ENCODE assay signal across 27 mouse cellular contexts in the genomic region with DNA sequence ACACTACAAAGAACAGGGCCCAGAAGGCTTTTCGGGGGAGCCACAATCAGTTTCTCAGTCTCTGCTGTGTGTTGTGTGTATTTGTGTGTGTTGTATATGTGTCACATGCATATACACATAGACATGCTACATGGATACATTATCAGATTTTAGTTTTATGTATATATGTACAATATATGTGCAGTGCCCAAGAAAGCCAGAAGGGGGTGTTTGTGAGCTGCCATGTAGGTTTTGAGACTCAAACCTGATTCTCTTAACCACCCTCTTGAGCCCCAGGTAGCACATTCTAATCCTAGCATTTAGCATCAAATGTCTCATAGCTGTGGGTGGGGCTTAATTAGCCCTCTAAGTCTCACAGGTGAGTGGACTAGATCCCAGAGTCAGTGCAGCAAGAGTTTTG. TPM values are rescaled to one million over a fixed set of nuclear protein-coding genes. Genes with fewer than 3 reads are reported as not detected.
A peak's percentile ranks its signal among the peaks of the same experiment; 100 is the strongest.
DNase-seq lines count a peak whose midpoint lies in the region; ATAC-seq and TF ChIP-seq lines count a peak whose summit lies in the region.
"Had no signal": no experiment of that assay in that cellular context is flagged by ENCODE, and none has a peak within 500 bp of the region (broad histone marks: within the 10 kb centered on the region; RNA-seq: fewer than 3 reads in every experiment).

No protein-coding gene starts in this region.

- DNase-seq in kidney, postnatal 0 days (ENCODE audit: low spot score), result no peak
- DNase-seq in kidney, adult 8-10 months, result no peak
- peak; percentile 28 for DNase-seq in midbrain, embryonic 11.5 days (ENCODE audit: low spot score, missing footprints)
- DNase-seq in MEL (ENCODE audit: low read depth, low spot score), result peak; percentile 32
- DNase-seq in stomach, postnatal 0 days (ENCODE audit: low spot score), result no peak
- DNase-seq in left cerebral cortex, adult 18-20 months (ENCODE audit: low spot score in 2 of 2), result no peak
- DNase-seq: adrenal gland, adult 8-10 months; cerebellum, adult 2 months; cerebellum, postnatal 25 days; embryo, embryonic 11 days; kidney, adult 2 months; kidney, postnatal 14 days; layer of hippocampus, postnatal 36 days; left cerebral cortex, postnatal 4 days; lung, adult 18-20 months; lung, postnatal 4 days; thymus, adult 2 months; thymus, postnatal 4 days had no signal

- no peak overlapping the region for H3K4me3 ChIP-seq in kidney, postnatal 0 days (replicated peaks; ENCODE audit: low read depth, low read length)
- H3K4me3 ChIP-seq in midbrain, embryonic 11.5 days (ENCODE audit: low read depth, low read length), result no peak overlapping the region
- H3K4me3 ChIP-seq in midbrain, embryonic 16.5 days (ENCODE audit: low read depth, low read length), result no peak overlapping the region
- no peak overlapping the region for H3K4me3 ChIP-seq in MEL (ENCODE audit: control insufficient read depth in 1 of 2, insufficient read depth in 1 of 2, low read depth in 2 of 2, low read length in 2 of 2)
- no peak overlapping the region for H3K4me3 ChIP-seq in stomach, postnatal 0 days (ENCODE audit: low read depth, low read length)
- H3K4me3 ChIP-seq: embryonic facial prominence, embryonic 13.5 days; erythroblast, embryonic 14.5 days; forebrain, embryonic 12.5 days; limb, embryonic 15.5 days had no signal

- no peak for ATAC-seq in kidney, postnatal 0 days (replicated peaks; ENCODE audit: low FRiP score, low read depth)
- ATAC-seq in midbrain, embryonic 11.5 days (ENCODE audit: low FRiP score), result no peak
- no peak for ATAC-seq in midbrain, embryonic 16.5 days
- ATAC-seq in stomach, postnatal 0 days (ENCODE audit: low FRiP score, low TSS enrichment), result no peak
- ATAC-seq: hindbrain, embryonic 16.5 days; Patski had no signal

- peak; percentile 27; the same call in 1 of the 2 replicates for TF ChIP-seq CTCF in kidney, postnatal 0 days (IDR thresholded peaks at IDR 0.05; ENCODE audit: low read depth)
- TF ChIP-seq CTCF in MEL (IDR thresholded peaks at IDR 0.05 in 2 of 3, conservative IDR thresholded peaks at IDR 0.05 in 1 of 3; ENCODE audit: control insufficient read depth in 1 of 3, insufficient read depth in 1 of 3, low read depth in 2 of 3, low read length in 3 of 3, poor library complexity in 1 of 3, severe bottlenecking in 1 of 3), result peak; percentile 2 to 49 (median 47); a peak in 4 of 6 replicates
- peak; percentile 51 for TF ChIP-seq CTCF in stomach, postnatal 0 days (IDR thresholded peaks at IDR 0.05; ENCODE audit: low read depth)

- no peaks in the 10 kb centered on the region for H3K9me3 ChIP-seq in kidney, postnatal 0 days (replicated peaks; ENCODE audit: low read length)
- H3K9me3 ChIP-seq in midbrain, embryonic 11.5 days (ENCODE audit: control insufficient read depth, low read length), result no peaks in the 10 kb centered on the region
- no peaks in the 10 kb centered on the region for H3K9me3 ChIP-seq in midbrain, embryonic 16.5 days (replicated peaks; ENCODE audit: control insufficient read depth, low read length, poor library complexity, severe bottlenecking)
- H3K9me3 ChIP-seq in MEL (replicated peaks; ENCODE audit: insufficient read depth, low read length), result no peaks in the 10 kb centered on the region
- H3K9me3 ChIP-seq in stomach, postnatal 0 days (ENCODE audit: control insufficient read depth, low read length), result no peaks in the 10 kb centered on the region
- H3K9me3 ChIP-seq: embryonic facial prominence, embryonic 13.5 days; forebrain, embryonic 12.5 days; limb, embryonic 15.5 days had no signal

- WGBS in kidney, postnatal 0 days, result 76% methylated on average over 1 of the region's 1 CpGs
- WGBS in midbrain, embryonic 11.5 days, result 93% methylated on average over 1 of the region's 1 CpGs
- WGBS in midbrain, embryonic 16.5 days, result 96% methylated on average over 1 of the region's 1 CpGs
- WGBS in stomach, postnatal 0 days, result 78% methylated on average over 1 of the region's 1 CpGs

- peak; percentile 37 for TF ChIP-seq RAD21 in MEL (IDR thresholded peaks at IDR 0.05; ENCODE audit: low read depth, low read length)

- no peak overlapping the region for H3K9ac ChIP-seq in kidney, postnatal 0 days (ENCODE audit: low read depth, low read length)
- no peak overlapping the region for H3K9ac ChIP-seq in midbrain, embryonic 11.5 days (ENCODE audit: low read length)
- H3K9ac ChIP-seq in midbrain, embryonic 16.5 days (ENCODE audit: low read depth, low read length), result no peak overlapping the region
- H3K9ac ChIP-seq in MEL (ENCODE audit: control insufficient read depth, low read depth, low read length, poor library complexity, severe bottlenecking), result no peak overlapping the region
- no peak overlapping the region for H3K9ac ChIP-seq in stomach, postnatal 0 days (ENCODE audit: low read length)
- H3K9ac ChIP-seq: embryonic facial prominence, embryonic 13.5 days; forebrain, embryonic 12.5 days; limb, embryonic 15.5 days had no signal

- H3K4me1 ChIP-seq in kidney, postnatal 0 days (replicated peaks; ENCODE audit: insufficient read depth, low read length), result no peaks in the 10 kb centered on the region
- H3K4me1 ChIP-seq in midbrain, embryonic 11.5 days (ENCODE audit: control insufficient read depth, insufficient read depth, low read length), result no peaks in the 10 kb centered on the region
- peaks cover 3% of the 10 kb centered on the region; the same call in 1 of the 2 replicates for H3K4me1 ChIP-seq in midbrain, embryonic 16.5 days (ENCODE audit: control insufficient read depth, insufficient read depth, low read length)
- H3K4me1 ChIP-seq in MEL (ENCODE audit: control insufficient read depth in 1 of 2, insufficient read depth in 2 of 2, low read length in 2 of 2), result no peaks in the 10 kb centered on the region
- peaks cover 2% of the 10 kb centered on the region; the same call in 1 of the 2 replicates for H3K4me1 ChIP-seq in stomach, postnatal 0 days (replicated peaks; ENCODE audit: control insufficient read depth, insufficient read depth)
- H3K4me1 ChIP-seq: embryonic facial prominence, embryonic 13.5 days; forebrain, embryonic 12.5 days; limb, embryonic 15.5 days had no signal

- no peaks in the 10 kb centered on the region for H3K36me3 ChIP-seq in kidney, postnatal 0 days (ENCODE audit: insufficient read depth, low read length)
- no peaks in the 10 kb centered on the region for H3K36me3 ChIP-seq in midbrain, embryonic 11.5 days (ENCODE audit: control insufficient read depth, insufficient read depth, low read length)
- no peaks in the 10 kb centered on the region for H3K36me3 ChIP-seq in midbrain, embryonic 16.5 days (ENCODE audit: control insufficient read depth, insufficient read depth, low read length)
- H3K36me3 ChIP-seq in MEL (ENCODE audit: control insufficient read depth in 1 of 2, insufficient read depth in 2 of 2, low read length in 2 of 2), result no peaks in the 10 kb centered on the region
- H3K36me3 ChIP-seq in stomach, postnatal 0 days (ENCODE audit: control insufficient read depth, insufficient read depth, low read length), result no peaks in the 10 kb centered on the region
- H3K36me3 ChIP-seq: embryonic facial prominence, embryonic 13.5 days; forebrain, embryonic 12.5 days; limb, embryonic 15.5 days had no signal

- no peaks in the 10 kb centered on the region for H3K79me2 ChIP-seq in MEL (ENCODE audit: control insufficient read depth, insufficient read depth, low read length, poor library complexity)

- H3K4me2 ChIP-seq in kidney, postnatal 0 days (ENCODE audit: low read length), result no peak overlapping the region
- H3K4me2 ChIP-seq in midbrain, embryonic 11.5 days, result no peak overlapping the region
- H3K4me2 ChIP-seq in midbrain, embryonic 16.5 days (ENCODE audit: low read length), result no peak overlapping the region
- no peak overlapping the region for H3K4me2 ChIP-seq in stomach, postnatal 0 days (replicated peaks; ENCODE audit: low read depth)
- H3K4me2 ChIP-seq: embryonic facial prominence, embryonic 13.5 days; forebrain, embryonic 12.5 days; heart, embryonic 11.5 days; limb, embryonic 15.5 days had no signal

- TF ChIP-seq POLR2A in MEL (IDR thresholded peaks at IDR 0.05; ENCODE audit: control insufficient read depth in 1 of 2, insufficient read depth in 1 of 2, low read depth in 1 of 2, low read length in 2 of 2, poor library complexity in 1 of 2), result no peak

- no peak overlapping the region for H3K27ac ChIP-seq in kidney, postnatal 0 days
- no peak overlapping the region for H3K27ac ChIP-seq in midbrain, embryonic 11.5 days (ENCODE audit: low read depth, low read length)
- H3K27ac ChIP-seq in midbrain, embryonic 16.5 days (ENCODE audit: low read length), result no peak overlapping the region
- H3K27ac ChIP-seq in MEL (ENCODE audit: control insufficient read depth, low read depth, low read length), result no peak overlapping the region
- H3K27ac ChIP-seq in stomach, postnatal 0 days (replicated peaks), result no peak overlapping the region; the same call in 1 of the 2 replicates
- H3K27ac ChIP-seq: embryonic facial prominence, embryonic 13.5 days; forebrain, embryonic 12.5 days; limb, embryonic 15.5 days had no signal

- TF ChIP-seq EP300 in MEL (IDR thresholded peaks at IDR 0.05; ENCODE audit: low read depth in 1 of 2, low read length in 2 of 2), result no peak
- TF ChIP-seq EP300 in stomach, postnatal 0 days (optimal IDR thresholded peaks at IDR 0.05), result no peak

- no peaks in the 10 kb centered on the region for H3K27me3 ChIP-seq in kidney, postnatal 0 days (ENCODE audit: insufficient read depth, low read length)
- no peaks in the 10 kb centered on the region for H3K27me3 ChIP-seq in midbrain, embryonic 11.5 days (ENCODE audit: control insufficient read depth, insufficient read depth, low read length)
- no peaks in the 10 kb centered on the region for H3K27me3 ChIP-seq in midbrain, embryonic 16.5 days (ENCODE audit: control insufficient read depth, insufficient read depth, low read depth, low read length)
- H3K27me3 ChIP-seq in MEL (ENCODE audit: control insufficient read depth in 1 of 2, insufficient read depth in 2 of 2, low read length in 2 of 2), result no peaks in the 10 kb centered on the region
- no peaks in the 10 kb centered on the region for H3K27me3 ChIP-seq in stomach, postnatal 0 days (ENCODE audit: control insufficient read depth, insufficient read depth, low read length)
- H3K27me3 ChIP-seq: embryonic facial prominence, embryonic 13.5 days; forebrain, embryonic 12.5 days; limb, embryonic 15.5 days; Patski had no signal

RNA-seq across cellular contexts. Expression of a gene that starts 35.7 kb away (rescaled TPM):
- 140 and 144 TPM in 2 replicates for polyA plus RNA-seq in kidney, postnatal 0 days (2015; fragmentation: Nextera tagmentation; extraction: Ambion mirVana)
- polyA plus RNA-seq in midbrain, embryonic 11.5 days (2014; fragmentation: Nextera tagmentation; extraction: Ambion mirVana), result 70.5 and 77.9 TPM in 2 replicates
- polyA plus RNA-seq in midbrain, embryonic 16.5 days (2015; fragmentation: Nextera tagmentation; extraction: Ambion mirVana), result 121 and 139 TPM in 2 replicates
- total RNA-seq in MEL (2012; rRNA removed), result 43.3 and 53.2 TPM in 2 replicates
- polyA plus RNA-seq in MEL (2012; ENCODE audit: insufficient read depth in 1 of 2, insufficient read length in 2 of 2, low read depth in 1 of 2, low replicate concordance in 2 of 2, missing spikeins in 1 of 2), result 10 to 100 TPM in 1 of 2 experiments, not detected in 1; 49.4 TPM
- polyA plus RNA-seq in stomach, postnatal 0 days (2015; fragmentation: Nextera tagmentation; extraction: Ambion mirVana), result 117 and 120 TPM in 2 replicates
- 10 to 100 TPM; 76.1 to 80.3 TPM for total RNA-seq in left cerebral cortex, adult 18-20 months (2021)
- total RNA-seq: neutrophil, adult 5-6 weeks had no signal

RNA-seq across cellular contexts. Expression of a gene that starts 43.4 kb away (rescaled TPM):
- polyA plus RNA-seq in kidney, postnatal 0 days (2015; fragmentation: Nextera tagmentation; extraction: Ambion mirVana), result 19.7 and 24.5 TPM in 2 replicates
- 38.5 and 39.1 TPM in 2 replicates for polyA plus RNA-seq in midbrain, embryonic 11.5 days (2014; fragmentation: Nextera tagmentation; extraction: Ambion mirVana)
- polyA plus RNA-seq in midbrain, embryonic 16.5 days (2015; fragmentation: Nextera tagmentation; extraction: Ambion mirVana), result 41.0 and 43.0 TPM in 2 replicates
- 12.4 and 14.3 TPM in 2 replicates for total RNA-seq in MEL (2012; rRNA removed)
- 10 to 100 TPM in 1 of 2 experiments, not detected in 1; 16.2 TPM for polyA plus RNA-seq in MEL (2012; ENCODE audit: insufficient read depth in 1 of 2, insufficient read length in 2 of 2, low read depth in 1 of 2, low replicate concordance in 2 of 2, missing spikeins in 1 of 2)
- 6.7 and 6.8 TPM in 2 replicates for polyA plus RNA-seq in stomach, postnatal 0 days (2015; fragmentation: Nextera tagmentation; extraction: Ambion mirVana)
- 10 to 100 TPM in 1 of 2 experiments, 1 to 10 TPM in 1; 8.2 to 10.4 TPM for total RNA-seq in left cerebral cortex, adult 18-20 months (2021)

Comparison
In these comparisons a context has a peak if more than half of its experiments do, and no peak if none do; other contexts are left out.
1. DNase-seq: peak in midbrain, embryonic 11.5 days (single experiment) and MEL (single experiment); none in kidney, postnatal 0 days (single experiment), kidney, adult 8-10 months (0 of 2), stomach, postnatal 0 days (single experiment) and left cerebral cortex, adult 18-20 months (0 of 2).
2. Peak in every context shown above with its lines, with median percentiles within 50 percentile points of each other: CTCF ChIP-seq.